In genomic region chr8:72134756-72135445, GRCm38 (mm10) we compare ENCODE assay signal across 8 mouse cellular contexts. TPM values are rescaled to one million over a fixed set of nuclear protein-coding genes. Genes with fewer than 3 reads are reported as not detected.
DNase-seq lines count a peak whose midpoint lies in the region; ATAC-seq and TF ChIP-seq lines count a peak whose summit lies in the region.

TSS of gene Tpm4 (plus strand) at chr8:72134975.

- peak within 1 kb of the TSS; percentile 94 for H3K9ac ChIP-seq in forebrain, postnatal 0 days
- peak within 1 kb of the TSS; percentile 99 for H3K9ac ChIP-seq in lung, embryonic 16.5 days (ENCODE audit: low read length)

- ATAC-seq in forebrain, postnatal 0 days, result peak; percentile 78
- ATAC-seq in hematopoietic stem cell, adult 5-6 weeks (replicated peaks in 1 of 2; ENCODE audit: insufficient read depth in 1 of 2, low FRiP score in 2 of 2, low TSS enrichment in 1 of 2, low read depth in 1 of 2, poor library complexity in 2 of 2, severe bottlenecking in 2 of 2), result 0 out of 4 replicates have a peak, but pooled peaks of 1 of the 2 experiments have one; percentile 12
- ATAC-seq in lung, embryonic 16.5 days (ENCODE audit: low read depth), result peak; percentile 81
- ATAC-seq in neutrophil, adult 5-6 weeks (ENCODE audit: extremely low read depth, insufficient number of reproducible peaks, low FRiP score, poor library complexity, severe bottlenecking), result peak; percentile 57

- H3K27ac ChIP-seq in forebrain, postnatal 0 days (ENCODE audit: low read depth, low read length), result peak within 1 kb of the TSS; percentile 79
- H3K27ac ChIP-seq in lung, embryonic 16.5 days (ENCODE audit: low read length), result peak within 1 kb of the TSS; percentile 100

- 0 out of 2 replicates have a peak, but pooled peaks cover 5% of the 10 kb centered on the region for H3K4me1 ChIP-seq in forebrain, postnatal 0 days (ENCODE audit: insufficient read depth)
- peaks cover 33% of the 10 kb centered on the region for H3K4me1 ChIP-seq in lung, embryonic 16.5 days (replicated peaks; ENCODE audit: control insufficient read depth, insufficient read depth, low read length)

- 5% methylated on average over 41 of the region's 49 CpGs for WGBS in forebrain, postnatal 0 days
- under 1% methylated on average over 24 of the region's 49 CpGs for WGBS in lung, embryonic 16.5 days

- H3K36me3 ChIP-seq in forebrain, postnatal 0 days (ENCODE audit: insufficient read depth), result peaks cover 12% of the 10 kb centered on the region
- H3K36me3 ChIP-seq in lung, embryonic 16.5 days (ENCODE audit: control insufficient read depth, insufficient read depth, low read length), result peaks cover 10% of the 10 kb centered on the region

- peak within 1 kb of the TSS; percentile 70 for H3K4me2 ChIP-seq in forebrain, postnatal 0 days (ENCODE audit: low read depth)
- H3K4me2 ChIP-seq in lung, embryonic 16.5 days (ENCODE audit: low read depth, low read length), result peak within 1 kb of the TSS; percentile 69

- DNase-seq in ES-CJ7 (ENCODE audit: low read depth, low spot score), result peak; percentile 44
- DNase-seq in cerebellum, adult 18-20 months, result peak; percentile 62 to 79
- DNase-seq in forebrain, postnatal 0 days, result peak; percentile 72
- peak in 1 of 2 experiments; percentile 16 for DNase-seq in layer of hippocampus, adult 8-10 months (ENCODE audit: low spot score in 2 of 2)
- peak; percentile 46 for DNase-seq in thymus, postnatal 0 days (ENCODE audit: low spot score)

- no peaks in the 10 kb centered on the region for H3K9me3 ChIP-seq in forebrain, postnatal 0 days (ENCODE audit: low read length)
- no peaks in the 10 kb centered on the region for H3K9me3 ChIP-seq in lung, embryonic 16.5 days (ENCODE audit: control insufficient read depth, low read length)

- peak within 1 kb of the TSS; percentile 73 for H3K4me3 ChIP-seq in forebrain, postnatal 0 days (ENCODE audit: low read depth, low read length)
- peak within 1 kb of the TSS; percentile 93 for H3K4me3 ChIP-seq in lung, embryonic 16.5 days (ENCODE audit: low read length)

- TF ChIP-seq CTCF in forebrain, postnatal 0 days (IDR thresholded peaks at IDR 0.05; ENCODE audit: low read depth), result no peak

- no peaks in the 10 kb centered on the region for H3K27me3 ChIP-seq in forebrain, postnatal 0 days (ENCODE audit: insufficient read depth, low read length)
- H3K27me3 ChIP-seq in lung, embryonic 16.5 days (ENCODE audit: control insufficient read depth, insufficient read depth, low read depth, low read length), result no peaks in the 10 kb centered on the region

RNA-seq across cellular contexts. Expression of gene Tpm4, which starts in this region (rescaled TPM):
- total RNA-seq in forebrain, postnatal 0 days (2014; rRNA removed), result 139 and 141 TPM in 2 replicates
- polyA plus RNA-seq in forebrain, postnatal 0 days (2015; fragmentation: Nextera tagmentation; extraction: Ambion mirVana), result 118 and 120 TPM in 2 replicates
- total RNA-seq in hematopoietic stem cell, adult 5-6 weeks (2017), result 51.1 and 73.7 TPM in 2 replicates
- 10 to 100 TPM; 28.9 to 32.3 (median 30.2) TPM for total RNA-seq in layer of hippocampus, adult 8-10 months (2022)
- polyA plus RNA-seq in lung, embryonic 16.5 days (2015; fragmentation: Nextera tagmentation; extraction: Ambion mirVana), result 906 and 927 TPM in 2 replicates
- total RNA-seq in neutrophil, adult 5-6 weeks (2017), result 600 and 603 TPM in 2 replicates
- polyA plus RNA-seq in thymus, postnatal 0 days (2015; fragmentation: Nextera tagmentation; extraction: Ambion mirVana), result 164 and 172 TPM in 2 replicates
